Mouse (Mus musculus): ENCODE measurements around the gene Nrip1.

The Nrip1 gene

GRCm38 (mm10) chr16:76370716-76371613, 2.7 kb downstream of the Nrip1 start:
- DNase-seq, result no peak

GRCm38 (mm10) chr16:76370041-76370715, 3.4 kb downstream of the Nrip1 start:
- peak in 1 of 2 experiments; percentile 41 for DNase-seq

DNA sequence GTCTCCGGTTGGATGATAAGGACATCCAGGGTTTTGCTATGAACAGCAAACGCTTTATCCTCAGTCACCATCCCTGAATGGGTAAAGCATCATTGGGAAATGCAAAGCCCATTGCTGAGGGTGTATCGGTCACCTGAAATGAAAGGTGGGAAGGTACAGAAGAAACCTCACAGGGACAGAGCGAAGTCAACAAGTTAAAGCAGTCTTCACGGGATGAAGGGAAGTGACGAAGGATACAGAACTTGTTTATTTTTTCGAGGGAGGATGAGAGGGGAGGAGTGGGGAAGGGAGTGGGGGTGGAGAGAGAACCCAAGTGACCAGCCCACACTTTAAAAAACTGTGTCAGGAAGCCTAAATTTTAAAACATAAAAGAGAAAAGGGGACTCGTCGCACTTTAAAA, 4.4 kb downstream of the Nrip1 start:
- DNase-seq, result no peak

DNA sequence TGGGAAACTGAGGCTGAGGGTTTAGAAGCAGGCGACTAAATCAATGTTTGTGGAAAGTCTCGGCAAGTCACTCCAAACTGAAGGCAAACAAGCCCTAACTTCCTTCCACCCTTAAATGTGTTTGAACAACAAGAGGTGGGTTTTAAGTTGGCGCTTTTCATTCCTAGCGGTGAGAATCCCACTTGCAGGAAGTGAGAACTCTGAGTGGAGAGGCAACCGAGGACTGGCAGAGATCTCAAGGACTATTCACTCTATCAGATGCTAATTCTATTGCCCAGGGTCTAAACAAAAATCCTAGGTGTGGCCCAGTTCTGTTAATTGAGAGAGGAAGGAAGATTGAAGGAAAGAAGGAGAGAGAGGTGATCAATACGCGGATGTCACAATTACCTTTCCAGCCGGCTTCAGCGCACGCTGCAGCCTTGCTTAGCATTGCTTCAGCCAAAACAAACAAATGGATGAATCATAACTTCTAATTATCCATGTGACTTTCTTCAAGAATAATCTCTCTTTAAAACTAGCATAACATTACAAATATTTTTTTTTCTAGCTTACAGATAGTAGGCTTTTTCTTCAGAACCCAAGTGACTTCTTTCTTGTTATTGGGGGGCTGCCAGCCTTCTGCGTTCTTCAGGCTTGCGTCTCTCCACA, 6.2 kb downstream of the Nrip1 start:
- DNase-seq, result no peak

DNA sequence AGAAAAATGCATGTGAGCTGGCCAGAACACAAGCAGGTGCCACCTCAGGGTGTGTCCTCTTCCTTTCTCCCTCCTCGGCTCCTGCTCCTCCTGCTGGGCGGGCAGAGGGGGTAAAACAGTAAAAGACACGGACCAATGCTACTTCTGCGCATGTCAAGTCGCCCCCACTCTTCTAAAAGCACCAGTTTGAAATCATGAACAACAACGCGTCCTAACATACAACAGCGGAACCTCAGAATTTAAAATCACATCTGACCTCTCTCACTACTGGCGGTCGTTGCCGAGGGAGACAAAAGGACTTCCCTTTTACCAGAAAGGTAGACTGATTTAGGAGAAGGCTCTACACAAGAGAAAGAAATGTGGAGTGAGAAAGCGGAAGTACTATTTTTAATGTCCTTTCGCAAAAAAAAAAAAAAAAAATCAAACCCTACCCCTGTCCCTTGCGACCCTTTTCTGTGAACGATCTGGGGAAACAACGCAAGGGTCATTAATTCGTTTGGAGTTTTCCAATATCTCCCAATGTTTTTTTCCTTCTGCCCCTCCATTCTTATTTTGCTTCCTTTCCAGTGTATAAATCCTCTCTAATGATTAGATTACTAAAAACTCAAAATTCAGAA, 7.7 kb downstream of the Nrip1 start:
- DNase-seq, result no peak

GRCm38 (mm10) chr16:76365237-76365636, 8.4 kb downstream of the Nrip1 start:
- DNase-seq, result no peak

GRCm38 (mm10) chr16:76363641-76364040, 10.0 kb downstream of the Nrip1 start:
- DNase-seq, result no peak

DNA sequence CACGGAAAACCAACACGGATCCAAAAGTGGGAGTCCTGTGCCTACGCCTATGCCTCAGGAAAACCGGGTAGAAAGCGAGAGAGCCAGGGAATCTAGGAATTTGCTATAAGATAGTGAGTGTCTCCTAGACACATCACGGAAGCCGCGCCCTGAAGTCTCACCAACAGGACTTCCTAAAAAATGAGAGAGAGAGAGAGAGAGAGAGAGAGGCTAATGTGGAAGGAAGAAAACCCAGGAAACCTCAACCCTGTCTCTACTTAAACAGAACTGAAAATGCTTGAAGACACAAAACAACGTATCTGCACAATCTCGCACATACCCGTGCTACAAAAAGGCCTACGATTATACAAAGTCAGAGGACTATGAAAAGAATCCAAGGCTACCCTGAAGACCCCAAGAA, 10.6 kb downstream of the Nrip1 start:
- no peak for DNase-seq

GRCm38 (mm10) chr16:76360441-76360840, 13.2 kb downstream of the Nrip1 start:
- DNase-seq, result no peak

DNA sequence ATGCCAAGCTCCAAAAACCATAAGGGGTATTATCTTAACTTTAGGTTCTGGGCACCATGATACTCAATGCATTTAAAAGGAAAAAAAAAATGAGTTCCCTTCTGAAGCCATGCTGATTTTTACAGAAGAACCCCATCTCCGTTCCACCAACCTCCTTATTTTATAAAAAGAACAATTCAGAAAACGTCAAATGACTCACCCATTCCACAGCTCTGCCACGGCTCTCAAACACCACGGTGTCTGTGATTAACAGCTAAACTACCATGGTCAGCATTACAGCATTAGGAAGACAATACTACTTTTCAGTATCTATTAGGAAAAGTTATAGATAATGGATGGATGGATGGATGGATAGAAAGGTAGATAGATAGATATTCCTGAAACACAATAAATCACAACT, 14.9 kb downstream of the Nrip1 start:
- DNase-seq, result no peak

DNA sequence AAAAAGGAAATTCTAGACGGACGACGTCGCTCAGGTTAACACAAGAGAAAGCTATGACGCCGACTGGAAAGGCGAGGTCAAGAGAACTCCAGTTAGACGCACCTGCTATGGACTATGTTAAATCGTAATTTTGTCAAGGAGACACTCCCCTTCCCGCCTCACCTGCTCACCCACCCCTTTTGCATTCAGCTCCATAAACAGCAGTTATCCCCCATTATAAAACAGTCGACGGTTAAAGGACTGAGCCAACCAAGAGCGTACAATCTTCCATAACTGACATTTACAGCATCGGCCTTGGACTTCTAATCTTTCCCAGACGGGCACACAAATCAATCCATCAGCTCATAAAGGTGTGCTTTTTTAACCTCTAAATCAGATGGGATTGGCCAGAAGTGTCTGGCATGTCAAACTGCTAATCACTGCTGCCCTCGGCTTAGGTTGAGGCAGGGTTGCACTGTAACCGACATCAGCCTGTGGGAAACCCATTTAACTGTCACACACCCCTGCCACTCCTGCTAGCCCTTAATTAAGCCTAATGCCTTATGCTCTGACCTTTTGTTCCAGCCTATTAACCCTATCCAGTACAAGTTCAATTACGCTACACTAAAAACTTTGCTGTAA, 15.4 kb downstream of the Nrip1 start:
- DNase-seq, result no peak

GRCm38 (mm10) chr16:76357155-76357554, 16.5 kb downstream of the Nrip1 start:
- DNase-seq, result no peak

DNA sequence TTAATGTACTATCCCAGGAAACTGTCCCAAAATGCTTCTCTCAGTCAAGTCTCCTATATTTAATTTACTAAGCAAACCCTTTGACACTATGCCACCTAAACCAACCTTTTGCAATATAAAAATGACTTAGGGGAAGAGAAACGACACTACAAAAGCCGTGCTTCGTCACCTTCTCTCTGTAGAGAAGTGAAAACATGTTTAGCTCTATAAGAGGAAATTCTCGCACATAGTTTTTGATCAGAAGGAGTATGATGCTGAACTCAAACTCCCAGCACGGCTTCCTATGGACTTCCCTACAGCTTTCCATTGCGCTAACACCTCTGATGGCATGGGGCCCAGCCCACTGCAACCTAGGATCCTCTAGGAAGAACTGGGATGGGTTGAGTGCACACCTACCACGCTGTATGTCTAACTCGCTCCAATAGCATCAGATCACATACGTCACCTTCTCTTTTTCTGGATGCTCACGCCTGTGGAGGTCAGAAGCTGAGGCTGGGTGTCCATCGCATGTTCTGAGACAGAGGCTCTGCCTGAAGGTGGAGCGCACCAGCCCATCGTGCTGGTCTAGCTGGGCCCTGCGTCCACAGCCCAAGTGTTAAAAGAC, 17.6 kb downstream of the Nrip1 start:
- DNase-seq, result no peak

- no peak for DNase-seq
These were observed 18.4 kb downstream of the Nrip1 start for GRCm38 (mm10) chr16:76355267-76355666.

DNA sequence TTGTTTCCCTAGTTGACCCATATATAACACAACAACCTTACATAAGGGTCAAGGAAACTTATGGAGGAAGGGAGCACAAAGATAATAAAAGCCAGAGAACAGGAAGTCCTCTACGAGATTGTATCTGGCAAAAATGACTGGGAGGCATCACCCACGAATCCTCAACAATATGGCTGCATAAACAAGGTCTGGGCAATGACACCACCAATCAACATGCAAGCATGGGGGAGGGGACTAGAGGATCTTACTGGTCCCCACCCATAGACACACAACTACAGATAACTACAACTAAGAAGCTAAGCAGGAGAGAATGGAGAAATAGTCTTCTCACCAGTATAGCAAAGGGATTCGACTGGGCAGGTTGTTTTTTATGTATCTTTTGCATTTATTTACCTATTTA, 18.8 kb downstream of the Nrip1 start:
- no peak for DNase-seq

DNA sequence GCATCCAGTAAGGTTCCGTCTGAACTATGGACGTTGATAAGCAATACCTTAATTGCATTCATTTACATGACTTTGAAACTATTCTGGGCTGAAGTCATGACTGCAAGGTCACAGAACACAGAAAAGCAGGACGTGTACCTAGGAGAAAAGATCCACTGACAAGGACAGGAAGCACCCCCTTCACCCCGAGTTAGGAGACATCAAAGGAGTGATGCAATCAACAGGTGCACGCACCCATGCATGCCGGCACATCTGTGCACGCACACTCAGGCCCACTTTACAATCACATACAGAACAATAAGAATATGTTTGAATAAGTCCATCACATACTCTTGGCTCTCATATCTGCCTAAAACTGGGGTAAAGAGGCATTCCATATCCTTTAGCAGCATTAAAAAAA, 19.3 kb downstream of the Nrip1 start:
- no peak for DNase-seq

DNA sequence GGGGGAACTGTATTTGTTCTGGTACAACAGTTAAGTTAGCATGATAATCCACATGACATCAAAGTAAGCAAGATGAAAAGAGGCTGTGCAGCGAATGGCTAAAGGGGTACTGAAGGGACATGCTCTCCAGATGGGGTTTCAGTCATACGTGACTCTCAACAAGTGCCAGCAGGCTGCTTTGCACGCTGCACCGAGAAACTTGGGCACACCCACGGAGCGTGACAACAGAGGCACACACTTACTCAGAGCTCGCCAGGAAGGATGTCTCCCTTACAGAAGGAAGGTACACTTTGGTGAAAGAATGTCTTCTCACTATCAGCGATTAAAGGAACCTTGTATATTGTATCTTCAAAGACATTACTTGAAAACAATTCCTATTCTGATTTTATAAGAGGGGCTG, 22.7 kb downstream of the Nrip1 start:
- no peak for DNase-seq

- DNase-seq, result no peak
These were observed 24.6 kb downstream of the Nrip1 start for GRCm38 (mm10) chr16:76349053-76349452.

GRCm38 (mm10) chr16:76347719-76348421, 25.8 kb downstream of the Nrip1 start:
- DNase-seq, result no peak

GRCm38 (mm10) chr16:76346371-76346770, 27.3 kb downstream of the Nrip1 start:
- no peak for DNase-seq

- no peak for DNase-seq
These were observed 28.8 kb downstream of the Nrip1 start for GRCm38 (mm10) chr16:76344761-76345368.

All from lung, postnatal 4 days (tissue).